Mouse (Mus musculus): ENCODE data around the gene Sptlc2. TPM values are rescaled to one million over a fixed set of nuclear protein-coding genes. Genes with fewer than 3 reads are reported as not detected.
"Not testable (repeated sequence)": the region's sequence is repeated elsewhere in the genome, so short reads cannot be mapped to it uniquely, and the experiment has no call there.

Gene Sptlc2
- polyA plus RNA-seq, 1 experiment = 106 TPM

- Histone ChIP-seq H3K4me1 (ENCODE audit: control insufficient read depth, insufficient read depth, low read length) (peaks cover 8% of the 10 kb centered on the region), H3K27ac (ENCODE audit: insufficient read depth, low read length) (peak overlapping the region; percentile 2; the same call in 1 of the 2 replicates), H3K4me3 (ENCODE audit: low read depth, low read length) (peak overlapping the region; percentile 24; the same call in 1 of the 2 replicates), H3K9me3 (replicated peaks; ENCODE audit: control insufficient read depth, insufficient read depth, low read length, poor library complexity, severe bottlenecking) (no peaks in the 10 kb centered on the region), H3K27me3 (ENCODE audit: control insufficient read depth, insufficient read depth, low read length, poor library complexity, severe bottlenecking) (no peaks in the 10 kb centered on the region), H3K9ac (ENCODE audit: low read depth, poor library complexity, severe bottlenecking) (no peak overlapping the region), H3K36me3 (ENCODE audit: control insufficient read depth, insufficient read depth, low read length, poor library complexity, severe bottlenecking) (peaks cover 10% of the 10 kb centered on the region)
- no peak for TF ChIP-seq CTCF (IDR thresholded peaks at IDR 0.05; ENCODE audit: low read depth, low read length)
- no peak for TF ChIP-seq EP300 (IDR thresholded peaks at IDR 0.05; ENCODE audit: insufficient read depth, low read depth, low read length)
- TF ChIP-seq POLR2A (IDR thresholded peaks at IDR 0.05; ENCODE audit: insufficient read depth, low read length) = no peak
Observed at GRCm38 (mm10) chr12:87279350-87279749, 108.8 kb downstream of the Sptlc2 start.

GRCm38 (mm10) chr12:87278118-87278730, 109.9 kb downstream of the Sptlc2 start:
- Histone ChIP-seq H3K9ac (ENCODE audit: low read depth, poor library complexity, severe bottlenecking) (no peak overlapping the region), H3K4me1 (ENCODE audit: control insufficient read depth, insufficient read depth, low read length) (peaks cover 4% of the 10 kb centered on the region), H3K27ac (ENCODE audit: insufficient read depth, low read length) (no peak overlapping the region), H3K9me3 (replicated peaks; ENCODE audit: control insufficient read depth, insufficient read depth, low read length, poor library complexity, severe bottlenecking) (no peaks in the 10 kb centered on the region), H3K36me3 (ENCODE audit: control insufficient read depth, insufficient read depth, low read length, poor library complexity, severe bottlenecking) (peaks cover 16% of the 10 kb centered on the region), H3K4me3 (ENCODE audit: low read depth, low read length) (no peak overlapping the region), H3K27me3 (ENCODE audit: control insufficient read depth, insufficient read depth, low read length, poor library complexity, severe bottlenecking) (no peaks in the 10 kb centered on the region)
- TF ChIP-seq EP300 (IDR thresholded peaks at IDR 0.05; ENCODE audit: insufficient read depth, low read depth, low read length) (no peak), CTCF (IDR thresholded peaks at IDR 0.05; ENCODE audit: low read depth, low read length) (no peak), POLR2A (IDR thresholded peaks at IDR 0.05; ENCODE audit: insufficient read depth, low read length) (no peak)

GRCm38 (mm10) chr12:87277251-87277650, 110.9 kb downstream of the Sptlc2 start:
- not testable (repeated sequence) for H3K27me3 ChIP-seq (ENCODE audit: control insufficient read depth, insufficient read depth, low read length, poor library complexity, severe bottlenecking); H3K4me3 ChIP-seq (ENCODE audit: low read depth, low read length); H3K4me1 ChIP-seq (ENCODE audit: control insufficient read depth, insufficient read depth, low read length); H3K9ac ChIP-seq (ENCODE audit: low read depth, poor library complexity, severe bottlenecking); H3K9me3 ChIP-seq (replicated peaks; ENCODE audit: control insufficient read depth, insufficient read depth, low read length, poor library complexity, severe bottlenecking)
- H3K27ac ChIP-seq (ENCODE audit: insufficient read depth, low read length) = peak overlapping the region; percentile 86; the same call in 1 of the 2 replicates
- H3K36me3 ChIP-seq (ENCODE audit: control insufficient read depth, insufficient read depth, low read length, poor library complexity, severe bottlenecking) = peaks cover 25% of the 10 kb centered on the region

- Histone ChIP-seq H3K9me3 (replicated peaks; ENCODE audit: control insufficient read depth, insufficient read depth, low read length, poor library complexity, severe bottlenecking) (no peaks in the 10 kb centered on the region), H3K4me1 (ENCODE audit: control insufficient read depth, insufficient read depth, low read length) (peaks cover 4% of the 10 kb centered on the region), H3K9ac (ENCODE audit: low read depth, poor library complexity, severe bottlenecking) (no peak overlapping the region), H3K27ac (ENCODE audit: insufficient read depth, low read length) (peak overlapping the region; percentile 86), H3K27me3 (ENCODE audit: control insufficient read depth, insufficient read depth, low read length, poor library complexity, severe bottlenecking) (no peaks in the 10 kb centered on the region), H3K36me3 (ENCODE audit: control insufficient read depth, insufficient read depth, low read length, poor library complexity, severe bottlenecking) (peaks cover 47% of the 10 kb centered on the region), H3K4me3 (ENCODE audit: low read depth, low read length) (no peak overlapping the region)
- TF ChIP-seq CTCF (IDR thresholded peaks at IDR 0.05; ENCODE audit: low read depth, low read length) = no peak
- TF ChIP-seq EP300 (IDR thresholded peaks at IDR 0.05; ENCODE audit: insufficient read depth, low read depth, low read length) = peak; percentile 75; the same call in 1 of the 2 replicates
Observed at GRCm38 (mm10) chr12:87274853-87275831, 113.0 kb downstream of the Sptlc2 start.

- no peaks in the 10 kb centered on the region for H3K27me3 ChIP-seq (ENCODE audit: control insufficient read depth, insufficient read depth, low read length, poor library complexity, severe bottlenecking)
- H3K27ac ChIP-seq (ENCODE audit: insufficient read depth, low read length) = no peak overlapping the region
- H3K9me3 ChIP-seq (replicated peaks; ENCODE audit: control insufficient read depth, insufficient read depth, low read length, poor library complexity, severe bottlenecking) = no peaks in the 10 kb centered on the region
- peaks cover 42% of the 10 kb centered on the region for H3K36me3 ChIP-seq (ENCODE audit: control insufficient read depth, insufficient read depth, low read length, poor library complexity, severe bottlenecking)
- TF ChIP-seq EP300 (IDR thresholded peaks at IDR 0.05; ENCODE audit: insufficient read depth, low read depth, low read length) (no peak), CTCF (IDR thresholded peaks at IDR 0.05; ENCODE audit: low read depth, low read length) (peak; percentile 27)
- no peaks in the 10 kb centered on the region for H3K4me1 ChIP-seq (ENCODE audit: control insufficient read depth, insufficient read depth, low read length)
- H3K4me3 ChIP-seq (ENCODE audit: low read depth, low read length) = peak overlapping the region; percentile 18
- peak overlapping the region; percentile 55 for H3K9ac ChIP-seq (ENCODE audit: low read depth, poor library complexity, severe bottlenecking)
Observed at GRCm38 (mm10) chr12:87267682-87268081, 120.5 kb downstream of the Sptlc2 start.
